Mouse (Mus musculus) kidney, embryonic 14.5 days (tissue): ENCODE results near the gene Lyzl6. TPM values are rescaled to one million over a fixed set of nuclear protein-coding genes. Genes with fewer than 3 reads are reported as not detected.

Experiments
- ATAC-seq: fragments of 200-750 bp; cut with Nextera tagmentation; 2 replicates; pipeline ENCODE4 v1.8.0; 2017; ENCODE audit warnings: moderate number of reproducible peaks, mild to moderate bottlenecking, moderate TSS enrichment, moderate library complexity; ENCODE audit not compliant: low FRiP score, low TSS enrichment
- H3K27ac ChIP-seq: fragments of 300-500 bp; sonication (generic); 2 replicates; pipeline ENCODE4 v1.5.1; 2014; ENCODE audit warnings: low read depth, mild to moderate bottlenecking, low read length, moderate library complexity, mixed read lengths
- H3K27me3 ChIP-seq: fragments of 300-500 bp; sonication (generic); 2 replicates; pipeline ENCODE4 v1.6.1; 2014; ENCODE audit warnings: mild to moderate bottlenecking, low read length; ENCODE audit not compliant: control insufficient read depth, insufficient read depth
- H3K36me3 ChIP-seq: fragments of 300-500 bp; sonication (generic); 2 replicates; pipeline ENCODE4 v1.6.1; 2014; ENCODE audit warnings: low read length, mixed read lengths; ENCODE audit not compliant: control insufficient read depth, insufficient read depth
- H3K4me1 ChIP-seq: fragments of 300-500 bp; sonication (generic); 2 replicates; pipeline ENCODE4 v1.6.1; 2014; ENCODE audit warnings: low read length, mixed read lengths; ENCODE audit not compliant: control insufficient read depth, insufficient read depth
- H3K4me2 ChIP-seq: fragments of 300-500 bp; sonication (generic); replicated peaks from 2 replicates; pipeline ENCODE4 v1.6.1; 2014; ENCODE audit warnings: low read depth, mild to moderate bottlenecking, low read length
- H3K4me3 ChIP-seq: fragments of 300-500 bp; sonication (generic); 2 replicates; pipeline ENCODE4 v1.5.1; 2014; ENCODE audit warnings: mild to moderate bottlenecking, low read length
- H3K9ac ChIP-seq: fragments of 300-500 bp; sonication (generic); 2 replicates; pipeline ENCODE4 v1.6.1; 2014; ENCODE audit warnings: low read depth, mild to moderate bottlenecking, low read length, moderate library complexity
- H3K9me3 ChIP-seq: fragments of 300-500 bp; sonication (generic); 2 replicates; pipeline ENCODE4 v1.6.1; 2016; ENCODE audit warnings: low read length; ENCODE audit not compliant: control insufficient read depth
- WGBS: fragments of 180-500 bp; shearing (Covaris S2); extraction: QIAGEN DNeasy Blood & Tissue Kit; methylation state at CpG from one replicate; pipeline ENCODE4 v1.1.7; 2014; 5-methylcytosine and 5-hydroxymethylcytosine counted together
- polyA plus RNA-seq: library from polyadenylated mRNA; unstranded; fragments of >200 nt; fragmentation: Nextera tagmentation; extraction: Ambion mirVana; gene quantifications from 2 replicates; pipeline ENCODE4 v1.2.1, GENCODE M21; 2014

The Lyzl6 gene
- polyA plus RNA-seq, 1 experiment from 2014 or later: not detected

- Histone ChIP-seq H3K4me3 (no peak overlapping the region), H3K27ac (no peak overlapping the region), H3K9me3 (no peaks in the 10 kb centered on the region), H3K36me3 (no peaks in the 10 kb centered on the region), H3K4me1 (no peaks in the 10 kb centered on the region), H3K27me3 (no peaks in the 10 kb centered on the region), H3K9ac (no peak overlapping the region), H3K4me2 (no peak overlapping the region)
- ATAC-seq: no peak
- 83% methylated on average over 23 of the region's 23 CpGs for WGBS
These were observed 11.2 kb downstream of the Lyzl6 start for GRCm38 (mm10) chr11:103627453-103627852.

DNA sequence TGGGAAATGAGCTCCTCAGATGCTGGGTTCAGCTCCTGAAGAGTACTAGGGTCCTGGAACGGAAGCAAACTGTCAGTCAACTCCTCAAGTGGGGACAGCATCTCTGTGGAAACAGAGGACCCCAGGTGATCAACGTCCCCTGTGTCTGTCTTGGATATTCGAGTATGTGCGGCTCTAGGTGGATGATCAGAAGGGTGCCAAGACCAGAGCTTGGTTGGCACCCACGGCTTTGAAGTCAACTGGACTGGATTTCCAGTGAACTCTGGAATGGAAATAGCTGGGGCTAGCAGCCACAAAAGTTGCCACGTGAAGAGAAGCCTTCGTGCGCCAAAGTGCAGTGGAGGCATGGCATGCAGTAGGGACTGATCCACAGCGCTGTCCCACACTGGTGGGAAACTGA, 17.6 kb downstream of the Lyzl6 start, which contains the start of gene Gm884:
Gene Gm884 (minus strand): TSS at position 101 of the 400 bp plus-strand sequence.
- ATAC-seq: no peak
- no peak within 1 kb of the TSS for H3K9ac ChIP-seq
- no peaks in the 10 kb centered on the region for H3K36me3 ChIP-seq
- H3K4me1 ChIP-seq: no peaks in the 10 kb centered on the region
- H3K9me3 ChIP-seq: no peaks in the 10 kb centered on the region
- no peak within 1 kb of the TSS for H3K4me2 ChIP-seq
- no peak within 1 kb of the TSS for H3K4me3 ChIP-seq
- WGBS: 85% methylated on average over 9 of the region's 9 CpGs
- H3K27me3 ChIP-seq: no peaks in the 10 kb centered on the region
- no peak within 1 kb of the TSS for H3K27ac ChIP-seq

GRCm38 (mm10) chr11:103610772-103611171, 27.9 kb downstream of the Lyzl6 start:
- Histone ChIP-seq H3K4me2 (no peak overlapping the region), H3K36me3 (no peaks in the 10 kb centered on the region), H3K27ac (no peak overlapping the region), H3K9me3 (no peaks in the 10 kb centered on the region), H3K4me3 (no peak overlapping the region), H3K27me3 (no peaks in the 10 kb centered on the region), H3K9ac (no peak overlapping the region), H3K4me1 (no peaks in the 10 kb centered on the region)
- ATAC-seq: no peak
- WGBS: 91% methylated on average over 2 of the region's 2 CpGs

DNA sequence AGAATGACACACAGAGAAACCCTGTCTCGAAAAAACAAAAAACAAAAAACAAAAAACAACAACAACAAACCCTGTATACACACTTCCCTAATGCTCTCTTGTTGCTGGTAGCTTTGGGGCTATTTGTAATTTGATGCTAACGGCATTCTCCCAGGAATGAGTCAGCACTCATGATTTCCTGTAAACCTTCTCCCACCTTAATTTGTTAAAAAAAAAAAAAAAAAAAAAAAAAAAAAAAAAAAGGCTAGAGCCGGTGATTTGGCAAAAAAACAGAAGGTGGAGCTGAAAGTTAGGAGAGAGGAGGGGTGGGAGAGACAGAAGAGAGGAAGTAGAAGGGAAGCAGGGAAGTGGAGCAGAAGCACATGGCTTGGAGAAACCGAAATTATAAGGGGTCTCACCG, 32.1 kb downstream of the Lyzl6 start:
- H3K9me3 ChIP-seq: no peaks in the 10 kb centered on the region
- no peak overlapping the region for H3K4me2 ChIP-seq
- H3K4me3 ChIP-seq: no peak overlapping the region
- H3K27me3 ChIP-seq: no peaks in the 10 kb centered on the region
- H3K4me1 ChIP-seq: no peaks in the 10 kb centered on the region
- no peak overlapping the region for H3K27ac ChIP-seq
- WGBS: 68% methylated on average over 5 of the region's 5 CpGs
- ATAC-seq: no peak
- no peaks in the 10 kb centered on the region for H3K36me3 ChIP-seq
- H3K9ac ChIP-seq: no peak overlapping the region

Other genes starting within 250 kb of the Lyzl6 start
- 5.0 and 8.9 TPM in 2 replicates for gene Plekhm1, start 226.2 kb downstream of the Lyzl6 start, polyA plus RNA-seq
- not detected in 2 replicates for gene Lrrc37a, start 134.3 kb downstream of the Lyzl6 start, polyA plus RNA-seq
- gene Gm884, start 17.8 kb downstream of the Lyzl6 start, polyA plus RNA-seq: not detected in 2 replicates
- gene Rprml, start 10.7 kb upstream of the Lyzl6 start, polyA plus RNA-seq: not detected in 2 replicates
- 46.7 and 82.7 TPM in 2 replicates for gene Gosr2, start 59.0 kb upstream of the Lyzl6 start, polyA plus RNA-seq
- 4.9 and 8.4 TPM in 2 replicates for gene Wnt9b, start 110.9 kb upstream of the Lyzl6 start, polyA plus RNA-seq
- 0.09 TPM in 1 of 2 replicates, not detected in the other for gene Wnt3, start 135.3 kb upstream of the Lyzl6 start, polyA plus RNA-seq